Mouse (Mus musculus) MEL (cell line): ENCODE data around the gene Prkd1. TPM values are rescaled to one million over a fixed set of nuclear protein-coding genes. Genes with fewer than 3 reads are reported as not detected.
"Not testable (repeated sequence)": the region's sequence is repeated elsewhere in the genome, so short reads cannot be mapped to it uniquely, and the experiment has no call there.

ENCODE experiments used
- DNase-seq: peaks from one replicate; pipeline ENCODE4 v3.0.0; 2011; ENCODE audit warnings: low read depth, low spot score
- H3K27ac ChIP-seq: 2 replicates; pipeline ENCODE4 v1.5.1; 2012; ENCODE audit warnings: low read depth, mild to moderate bottlenecking, control low read depth, low read length, moderate library complexity; ENCODE audit not compliant: control insufficient read depth
- H3K27me3 ChIP-seq, 2 experiments: fragments of 150-350 bp in 1 of 2; sonication (generic) in 1 of 2; 2 replicates each; pipeline ENCODE4 v1.6.1; 2012; ENCODE audit warnings: low read length in 2 of 2, mild to moderate bottlenecking in 2 of 2, improper control_type of control experiment in 1 of 2, moderate library complexity in 1 of 2; ENCODE audit not compliant: insufficient read depth in 2 of 2, control insufficient read depth in 1 of 2
- H3K36me3 ChIP-seq, 2 experiments: 2 replicates each; pipeline ENCODE4 v1.6.1; 2012 to 2014; ENCODE audit warnings: low read length in 2 of 2, improper control_type of control experiment in 1 of 2, inconsistent platforms in 1 of 2, mild to moderate bottlenecking in 1 of 2; ENCODE audit not compliant: insufficient read depth in 2 of 2, control insufficient read depth in 1 of 2
- H3K4me1 ChIP-seq, 2 experiments: fragments of 150-350 bp in 1 of 2; sonication (generic) in 1 of 2; 2 replicates each; pipeline ENCODE4 v1.6.1; 2012; ENCODE audit warnings: low read length in 2 of 2, improper control_type of control experiment in 1 of 2, mild to moderate bottlenecking in 1 of 2; ENCODE audit not compliant: insufficient read depth in 2 of 2, control insufficient read depth in 1 of 2
- H3K4me3 ChIP-seq, 2 experiments: fragments of 150-350 bp in 1 of 2; sonication (generic) in 1 of 2; 2 replicates each; pipeline ENCODE4 v1.5.1; 2012; ENCODE audit warnings: low read depth in 2 of 2, low read length in 2 of 2, mild to moderate bottlenecking in 2 of 2, moderate library complexity in 2 of 2, control low read depth in 1 of 2, improper control_type of control experiment in 1 of 2; ENCODE audit not compliant: control insufficient read depth in 1 of 2, insufficient read depth in 1 of 2
- H3K79me2 ChIP-seq: 2 replicates; pipeline ENCODE4 v1.6.1; 2012; ENCODE audit warnings: mild to moderate bottlenecking, low read length, moderate library complexity; ENCODE audit not compliant: control insufficient read depth, poor library complexity, insufficient read depth
- H3K9ac ChIP-seq: 2 replicates; pipeline ENCODE4 v1.6.1; 2012; ENCODE audit warnings: low read depth, mild to moderate bottlenecking, control low read depth, low read length, moderate library complexity; ENCODE audit not compliant: control insufficient read depth, poor library complexity, severe bottlenecking
- H3K9me3 ChIP-seq: fragments of 150-350 bp; sonication (generic); replicated peaks from 2 replicates; pipeline ENCODE4 v1.6.1; 2012; ENCODE audit warnings: mild to moderate bottlenecking, low read length, improper control_type of control experiment, moderate library complexity; ENCODE audit not compliant: insufficient read depth
- CHD1 ChIP-seq: IDR thresholded peaks from 2 replicates; pipeline ENCODE4 v1.6.1; 2012; ENCODE audit warnings: low read depth, mild to moderate bottlenecking, inconsistent platforms, low read length, improper control_type of control experiment
- CHD2 ChIP-seq: IDR thresholded peaks from 2 replicates; pipeline ENCODE4 v1.6.1; 2011; ENCODE audit warnings: low read length, improper control_type of control experiment
- CTCF ChIP-seq, 3 experiments: IDR thresholded peaks in 2 of 3; conservative IDR thresholded peaks in 1 of 3; 2 replicates each; pipeline ENCODE4 v1.5.1; 2011 to 2012; ENCODE audit warnings: low read length in 3 of 3, low read depth in 2 of 3, mild to moderate bottlenecking in 2 of 3, improper control_type of control experiment in 1 of 3, inconsistent platforms in 1 of 3, mixed read lengths in 1 of 3, moderate library complexity in 1 of 3; ENCODE audit not compliant: control insufficient read depth in 1 of 3, insufficient read depth in 1 of 3, poor library complexity in 1 of 3, severe bottlenecking in 1 of 3
- KAT2A ChIP-seq: conservative IDR thresholded peaks from 2 replicates; pipeline ENCODE4 v1.6.1; 2012; ENCODE audit warnings: low read depth, low read length, improper control_type of control experiment, inconsistent platforms
- MAX ChIP-seq: IDR thresholded peaks from 2 replicates; pipeline ENCODE4 v1.6.1; 2011; ENCODE audit warnings: low read length, improper control_type of control experiment
- MAZ ChIP-seq: IDR thresholded peaks from 2 replicates; pipeline ENCODE4 v1.6.1; 2012; ENCODE audit warnings: low read depth, mild to moderate bottlenecking, inconsistent platforms, low read length, improper control_type of control experiment
- MEF2A ChIP-seq: IDR thresholded peaks from 2 replicates; pipeline ENCODE4 v1.6.1; 2014; ENCODE audit warnings: low read depth, mild to moderate bottlenecking, inconsistent platforms, low read length, improper control_type of control experiment; ENCODE audit not compliant: poor library complexity, insufficient replicate concordance, severe bottlenecking; ENCODE audit errors: extremely low read depth
- MYC ChIP-seq: IDR thresholded peaks from 2 replicates; pipeline ENCODE4 v1.6.1; 2011; ENCODE audit warnings: low read depth, mild to moderate bottlenecking, low read length, improper control_type of control experiment, moderate library complexity
- NELFE ChIP-seq: IDR thresholded peaks from 2 replicates; pipeline ENCODE4 v1.6.1; 2011; ENCODE audit warnings: low read depth, low read length, improper control_type of control experiment
- POLR2A ChIP-seq, 2 experiments: IDR thresholded peaks; 2 replicates each; pipeline ENCODE4 v1.6.1; 2011 to 2012; ENCODE audit warnings: low read length in 2 of 2, mild to moderate bottlenecking in 2 of 2, control low read depth in 1 of 2, improper control_type of control experiment in 1 of 2, low read depth in 1 of 2, moderate library complexity in 1 of 2; ENCODE audit not compliant: control insufficient read depth in 1 of 2, insufficient read depth in 1 of 2, poor library complexity in 1 of 2
- POLR2AphosphoS2 ChIP-seq: IDR thresholded peaks from 2 replicates; pipeline ENCODE4 v1.6.1; 2011; ENCODE audit warnings: low read length, improper control_type of control experiment
- POLR2AphosphoS5 ChIP-seq: IDR thresholded peaks from 2 replicates; pipeline ENCODE4 v1.6.1; 2012; ENCODE audit warnings: low read depth, borderline replicate concordance, mild to moderate bottlenecking, inconsistent platforms, low read length, moderate library complexity, mixed read lengths
- RAD21 ChIP-seq: IDR thresholded peaks from 2 replicates; pipeline ENCODE4 v1.6.1; 2011; ENCODE audit warnings: mild to moderate bottlenecking, low read depth, low read length, improper control_type of control experiment
- SIN3A ChIP-seq: IDR thresholded peaks from 2 replicates; pipeline ENCODE4 v1.6.1; 2012; ENCODE audit warnings: low read length, improper control_type of control experiment, inconsistent platforms
- SMC3 ChIP-seq: IDR thresholded peaks from 2 replicates; pipeline ENCODE4 v1.6.1; 2011; ENCODE audit warnings: low read depth, low read length, improper control_type of control experiment
- TAL1 ChIP-seq: IDR thresholded peaks from 2 replicates; pipeline ENCODE4 v1.6.1; 2012; ENCODE audit warnings: mild to moderate bottlenecking, inconsistent platforms, low read length, moderate library complexity, mixed read lengths
- TBP ChIP-seq: IDR thresholded peaks from 2 replicates; pipeline ENCODE4 v1.8.0; 2011; ENCODE audit warnings: low read depth, low read length, improper control_type of control experiment
- UBTF ChIP-seq: IDR thresholded peaks from 2 replicates; pipeline ENCODE4 v1.6.1; 2012; ENCODE audit warnings: low read depth, mild to moderate bottlenecking, inconsistent platforms, low read length, improper control_type of control experiment, moderate library complexity, borderline replicate concordance; ENCODE audit not compliant: insufficient read depth
- ZC3H11A ChIP-seq: IDR thresholded peaks from 2 replicates; pipeline ENCODE4 v1.6.1; 2012; ENCODE audit warnings: low read depth, mild to moderate bottlenecking, inconsistent platforms, low read length, improper control_type of control experiment
- ZMIZ1 ChIP-seq: IDR thresholded peaks from 2 replicates; pipeline ENCODE4 v1.6.1; 2012; ENCODE audit warnings: low read depth, mild to moderate bottlenecking, inconsistent platforms, low read length, improper control_type of control experiment, moderate library complexity
- ZNF384 ChIP-seq: IDR thresholded peaks from 2 replicates; pipeline ENCODE4 v1.6.1; 2012; ENCODE audit warnings: low read depth, mild to moderate bottlenecking, inconsistent platforms, low read length, improper control_type of control experiment
- polyA plus RNA-seq, 2 experiments: library from polyadenylated mRNA; stranded (reverse) in 1 of 2; unstranded in 1 of 2; fragments of >175 nt in 1 of 2; fragments of >200 nt in 1 of 2; gene quantifications; 2 replicates each; pipeline versions ENCODE4 v1.2.1 to v1.2.4; 2012; ENCODE audit warnings: low replicate concordance in 2 of 2, low read depth in 1 of 2; ENCODE audit not compliant: insufficient read length in 2 of 2, insufficient read depth in 1 of 2, missing spikeins in 1 of 2
- total RNA-seq: library from RNA; depleted of rRNA; stranded (reverse); fragments of 300-350 nt; gene quantifications from 2 replicates; pipeline ENCODE4 v1.2.3, GENCODE M21; 2012

Prkd1 gene
- total and polyA plus RNA-seq, 3 experiments = not detected

GRCm38 (mm10) chr12:50640171-50640570 lies 8.7 kb downstream of the Prkd1 start:
- Histone ChIP-seq H3K36me3 (no peaks in the 10 kb centered on the region), H3K27ac (no peak overlapping the region), H3K79me2 (no peaks in the 10 kb centered on the region), H3K27me3 (no peaks in the 10 kb centered on the region), H3K9ac (no peak overlapping the region), H3K4me3 (no peak overlapping the region), H3K4me1 (no peaks in the 10 kb centered on the region), H3K9me3 (no peaks in the 10 kb centered on the region)
- DNase-seq = no peak
- TF ChIP-seq SIN3A (no peak), MYC (no peak), SMC3 (no peak), POLR2A (IDR thresholded peaks at IDR 0.05; ENCODE audit: control insufficient read depth in 1 of 2, insufficient read depth in 1 of 2, low read depth in 1 of 2, low read length in 2 of 2, poor library complexity in 1 of 2) (no peak), POLR2AphosphoS2 (no peak), KAT2A (no peak), MAX (no peak), TAL1 (no peak), POLR2AphosphoS5 (no peak), ZC3H11A (no peak), ZMIZ1 (no peak)

- no peak for DNase-seq
- TF ChIP-seq MEF2A = no peak
- TF ChIP-seq KAT2A = no peak
- no peak for TF ChIP-seq UBTF
- TF ChIP-seq NELFE = no peak
- no peak for TF ChIP-seq TBP
- no peak for TF ChIP-seq SIN3A
- no peak for TF ChIP-seq CHD1
- no peak for TF ChIP-seq MAX
- no peak for TF ChIP-seq CHD2
- no peak for TF ChIP-seq ZC3H11A
- no peak for TF ChIP-seq POLR2A (IDR thresholded peaks at IDR 0.05; ENCODE audit: control insufficient read depth in 1 of 2, insufficient read depth in 1 of 2, low read depth in 1 of 2, low read length in 2 of 2, poor library complexity in 1 of 2)
- TF ChIP-seq ZNF384 = no peak
- TF ChIP-seq CTCF (IDR thresholded peaks at IDR 0.05 in 2 of 3, conservative IDR thresholded peaks at IDR 0.05 in 1 of 3; ENCODE audit: control insufficient read depth in 1 of 3, insufficient read depth in 1 of 3, low read depth in 2 of 3, low read length in 3 of 3, poor library complexity in 1 of 3, severe bottlenecking in 1 of 3) = no peak
- no peak for TF ChIP-seq RAD21
- TF ChIP-seq MAZ = no peak
- Histone ChIP-seq H3K9me3 (no peaks in the 10 kb centered on the region), H3K27me3 (no peaks in the 10 kb centered on the region), H3K79me2 (no peaks in the 10 kb centered on the region), H3K27ac (no peak overlapping the region), H3K36me3 (no peaks in the 10 kb centered on the region), H3K4me1 (no peaks in the 10 kb centered on the region), H3K4me3 (no peak overlapping the region), H3K9ac (no peak overlapping the region)
These were observed 14.5 kb downstream of the Prkd1 start for GRCm38 (mm10) chr12:50634436-50634835.

GRCm38 (mm10) chr12:50626100-50626499 lies 22.8 kb downstream of the Prkd1 start:
- not testable (repeated sequence) for H3K36me3 ChIP-seq, H3K27ac ChIP-seq, H3K79me2 ChIP-seq, H3K27me3 ChIP-seq, H3K9me3 ChIP-seq, DNase-seq, H3K4me3 ChIP-seq, H3K9ac ChIP-seq, H3K4me1 ChIP-seq
